Mouse (Mus musculus): ENCODE results near the gene Trio. TPM values are rescaled to one million over a fixed set of nuclear protein-coding genes. Genes with fewer than 3 reads are reported as not detected.

Trio gene
- polyA plus RNA-seq, 1 experiment = 17.5 TPM

DNA sequence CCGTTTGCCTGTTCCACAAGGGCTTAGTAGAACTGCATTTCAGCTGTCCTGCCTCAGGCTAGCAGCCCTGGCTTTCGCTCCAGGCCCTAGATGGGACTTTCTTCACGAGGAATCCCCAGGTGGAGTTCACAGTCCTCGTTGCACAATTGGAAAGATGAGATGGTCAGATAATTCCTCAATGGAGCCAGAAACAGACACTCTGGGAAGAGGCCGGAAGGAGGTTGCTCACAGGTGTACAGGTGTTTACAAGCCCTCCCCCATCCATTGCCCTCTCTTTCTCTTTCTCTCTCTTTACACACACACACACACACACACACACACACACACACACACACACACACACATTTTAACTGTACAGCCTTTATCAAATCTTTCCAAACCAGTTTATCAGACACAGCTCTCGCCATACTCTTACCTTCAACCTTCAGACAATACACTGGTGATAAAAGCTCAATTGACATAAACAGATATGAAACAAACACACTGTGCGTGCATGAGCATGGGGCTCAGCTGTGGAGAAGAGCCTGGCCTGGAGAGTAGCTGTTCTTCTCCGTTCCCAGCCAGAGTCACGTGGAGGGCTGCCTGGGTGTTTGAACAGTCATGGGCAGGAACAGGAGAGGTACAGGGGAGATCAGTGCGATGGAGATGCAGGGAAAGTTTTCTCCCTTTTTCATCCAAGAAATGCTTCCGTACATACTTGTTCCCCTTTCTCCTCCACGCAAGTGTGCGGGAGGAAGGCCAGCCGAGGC, 58.3 kb downstream of the Trio start:
- Histone ChIP-seq H3K27me3 (ENCODE audit: control insufficient read depth, insufficient read depth, low read length) (no peaks in the 10 kb centered on the region), H3K36me3 (ENCODE audit: control insufficient read depth, insufficient read depth, low read length) (no peaks in the 10 kb centered on the region), H3K27ac (ENCODE audit: insufficient read depth, low read depth, low read length) (no peak overlapping the region), H3K4me1 (ENCODE audit: control insufficient read depth, insufficient read depth, insufficient read length, low read length) (peaks cover 11% of the 10 kb centered on the region; the same call in 1 of the 2 replicates), H3K4me3 (ENCODE audit: low read depth, low read length) (no peak overlapping the region)
- WGBS = 45% methylated on average over 14 of the region's 14 CpGs
- TF ChIP-seq CTCF (IDR thresholded peaks at IDR 0.05; ENCODE audit: extremely low read depth, insufficient read length, insufficient replicate concordance, low read depth, low read length) = no peak
- TF ChIP-seq POLR2A (IDR thresholded peaks at IDR 0.05; ENCODE audit: low read depth, low read length) = no peak

DNA sequence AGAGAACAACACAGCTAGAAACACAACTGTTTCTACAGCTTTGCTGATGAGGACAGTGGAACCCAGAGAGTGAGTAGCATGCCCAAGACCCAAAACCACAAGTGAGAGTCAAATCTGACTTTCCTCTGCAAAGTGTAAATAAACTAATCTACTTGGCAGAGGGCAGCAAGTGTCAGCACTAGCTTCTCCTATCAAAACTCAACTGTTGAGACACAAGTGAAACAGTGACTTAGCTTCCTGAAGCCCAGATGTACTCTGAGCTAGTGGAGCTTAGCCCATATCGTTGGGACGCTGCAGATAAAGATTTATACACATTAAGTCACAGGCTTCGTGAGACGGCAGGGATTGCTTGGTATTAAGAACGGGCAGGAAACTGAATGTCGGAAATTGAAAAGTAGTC, 60.8 kb downstream of the Trio start:
- 31% methylated on average over 6 of the region's 6 CpGs for WGBS
- no peak overlapping the region for H3K4me3 ChIP-seq (ENCODE audit: low read depth, low read length)
- H3K27ac ChIP-seq (ENCODE audit: insufficient read depth, low read depth, low read length) = no peak overlapping the region
- H3K4me1 ChIP-seq (ENCODE audit: control insufficient read depth, insufficient read depth, insufficient read length, low read length) = peaks cover 16% of the 10 kb centered on the region; the same call in 1 of the 2 replicates
- H3K36me3 ChIP-seq (ENCODE audit: control insufficient read depth, insufficient read depth, low read length) = no peaks in the 10 kb centered on the region
- H3K27me3 ChIP-seq (ENCODE audit: control insufficient read depth, insufficient read depth, low read length) = no peaks in the 10 kb centered on the region
- TF ChIP-seq POLR2A (IDR thresholded peaks at IDR 0.05; ENCODE audit: low read depth, low read length) = no peak
- TF ChIP-seq CTCF (IDR thresholded peaks at IDR 0.05; ENCODE audit: extremely low read depth, insufficient read length, insufficient replicate concordance, low read depth, low read length) = no peak

DNA sequence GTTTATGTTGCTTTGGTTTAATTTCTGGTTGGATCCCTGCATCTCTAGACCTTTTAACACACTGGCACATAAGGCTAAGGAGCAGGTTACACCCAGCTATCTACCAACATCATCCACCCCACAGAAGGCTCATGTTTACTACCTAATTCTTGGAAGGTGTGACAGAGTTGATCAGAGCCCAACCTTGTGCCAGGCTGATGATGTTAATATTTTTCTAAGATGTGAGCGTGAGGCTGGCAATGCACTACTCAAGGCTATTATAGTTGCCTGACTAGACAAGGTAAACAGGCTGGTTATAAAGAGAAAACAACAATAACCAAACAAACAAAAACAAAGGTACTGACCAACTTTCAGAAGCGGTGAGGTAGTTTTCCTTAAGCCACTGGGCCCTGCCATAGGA, 62.1 kb downstream of the Trio start:
- no peaks in the 10 kb centered on the region for H3K36me3 ChIP-seq (ENCODE audit: control insufficient read depth, insufficient read depth, low read length)
- no peaks in the 10 kb centered on the region for H3K27me3 ChIP-seq (ENCODE audit: control insufficient read depth, insufficient read depth, low read length)
- WGBS = 89% methylated on average over 2 of the region's 2 CpGs
- H3K27ac ChIP-seq (ENCODE audit: insufficient read depth, low read depth, low read length) = no peak overlapping the region
- TF ChIP-seq CTCF (IDR thresholded peaks at IDR 0.05; ENCODE audit: extremely low read depth, insufficient read length, insufficient replicate concordance, low read depth, low read length) (no peak), POLR2A (IDR thresholded peaks at IDR 0.05; ENCODE audit: low read depth, low read length) (no peak)
- H3K4me3 ChIP-seq (ENCODE audit: low read depth, low read length) = no peak overlapping the region
- H3K4me1 ChIP-seq (ENCODE audit: control insufficient read depth, insufficient read depth, insufficient read length, low read length) = peaks cover 16% of the 10 kb centered on the region; the same call in 1 of the 2 replicates

DNA sequence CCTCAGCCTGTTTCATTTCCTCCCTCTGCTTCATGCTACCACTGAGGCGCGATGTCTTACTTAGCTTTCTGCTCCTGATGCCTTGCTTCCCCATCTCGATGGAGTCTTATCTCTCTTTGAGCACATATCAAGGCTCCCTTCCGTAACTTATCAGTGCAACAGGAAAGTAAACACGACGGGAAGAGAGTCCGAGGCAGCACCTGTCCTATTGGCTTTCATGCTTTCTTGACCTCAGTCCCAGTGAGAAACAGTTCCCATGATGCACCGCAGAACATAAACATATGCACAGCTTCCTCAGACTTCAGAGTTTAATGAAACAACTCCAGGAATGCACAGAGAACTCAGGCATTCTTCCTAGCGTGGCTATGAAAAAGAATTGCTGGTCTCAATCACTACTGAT, 65.0 kb downstream of the Trio start:
- H3K4me1 ChIP-seq (ENCODE audit: control insufficient read depth, insufficient read depth, insufficient read length, low read length) = peaks cover 5% of the 10 kb centered on the region; the same call in 1 of the 2 replicates
- H3K27me3 ChIP-seq (ENCODE audit: control insufficient read depth, insufficient read depth, low read length) = no peaks in the 10 kb centered on the region
- WGBS = 12% methylated on average over 9 of the region's 9 CpGs
- H3K36me3 ChIP-seq (ENCODE audit: control insufficient read depth, insufficient read depth, low read length) = no peaks in the 10 kb centered on the region
- TF ChIP-seq CTCF (IDR thresholded peaks at IDR 0.05; ENCODE audit: extremely low read depth, insufficient read length, insufficient replicate concordance, low read depth, low read length) (no peak), POLR2A (IDR thresholded peaks at IDR 0.05; ENCODE audit: low read depth, low read length) (no peak)
- H3K4me3 ChIP-seq (ENCODE audit: low read depth, low read length) = no peak overlapping the region
- no peak overlapping the region for H3K27ac ChIP-seq (ENCODE audit: insufficient read depth, low read depth, low read length)

DNA sequence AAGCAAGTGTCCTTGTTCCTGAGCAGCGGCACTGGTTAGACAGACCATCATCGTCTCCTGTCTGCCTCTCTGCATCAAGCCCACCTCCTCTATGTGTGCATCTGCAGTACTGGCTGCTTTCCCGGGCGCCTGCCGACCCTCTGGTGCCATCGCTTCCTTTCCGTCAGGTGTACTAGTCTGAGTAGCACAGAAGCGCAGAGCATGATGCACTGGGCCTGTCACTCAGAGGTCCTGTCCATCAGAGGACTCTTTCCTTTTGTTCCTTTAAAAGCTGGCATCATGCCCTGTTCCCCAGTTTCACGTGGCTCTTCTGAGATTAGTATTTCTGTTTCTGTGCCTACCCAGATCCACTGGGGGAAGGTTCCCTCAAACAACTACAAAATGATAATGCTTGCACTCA, 67.8 kb downstream of the Trio start:
- Histone ChIP-seq H3K36me3 (ENCODE audit: control insufficient read depth, insufficient read depth, low read length) (no peaks in the 10 kb centered on the region), H3K4me3 (ENCODE audit: low read depth, low read length) (no peak overlapping the region), H3K4me1 (ENCODE audit: control insufficient read depth, insufficient read depth, insufficient read length, low read length) (peaks cover 5% of the 10 kb centered on the region; the same call in 1 of the 2 replicates), H3K27me3 (ENCODE audit: control insufficient read depth, insufficient read depth, low read length) (no peaks in the 10 kb centered on the region), H3K27ac (ENCODE audit: insufficient read depth, low read depth, low read length) (no peak overlapping the region)
- WGBS = 82% methylated on average over 9 of the region's 9 CpGs
- no peak for TF ChIP-seq CTCF (IDR thresholded peaks at IDR 0.05; ENCODE audit: extremely low read depth, insufficient read length, insufficient replicate concordance, low read depth, low read length)
- no peak for TF ChIP-seq POLR2A (IDR thresholded peaks at IDR 0.05; ENCODE audit: low read depth, low read length)

DNA sequence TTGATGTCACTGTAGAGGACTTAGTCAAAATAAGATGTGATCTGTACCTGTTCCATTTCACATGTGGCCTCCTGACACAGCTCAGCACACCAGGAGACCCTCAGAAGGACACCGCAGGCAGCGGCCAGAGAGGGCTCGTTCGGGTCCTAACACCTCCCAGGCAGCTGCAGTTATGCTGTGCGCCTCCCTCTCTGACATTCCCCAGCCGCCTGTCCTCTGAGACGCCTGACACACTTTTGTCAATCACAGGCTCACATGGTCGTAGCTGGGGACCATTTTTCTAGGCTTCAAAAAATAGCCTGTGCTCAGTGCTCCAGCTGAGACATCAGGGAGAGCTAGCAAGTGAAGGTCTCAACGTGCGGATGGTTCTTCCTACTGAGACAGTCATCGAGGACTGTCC, 70.0 kb downstream of the Trio start:
- H3K4me1 ChIP-seq (ENCODE audit: control insufficient read depth, insufficient read depth, insufficient read length, low read length) = peaks cover 4% of the 10 kb centered on the region; the same call in 1 of the 2 replicates
- H3K36me3 ChIP-seq (ENCODE audit: control insufficient read depth, insufficient read depth, low read length) = no peaks in the 10 kb centered on the region
- 83% methylated on average over 11 of the region's 11 CpGs for WGBS
- no peak overlapping the region for H3K27ac ChIP-seq (ENCODE audit: insufficient read depth, low read depth, low read length)
- no peaks in the 10 kb centered on the region for H3K27me3 ChIP-seq (ENCODE audit: control insufficient read depth, insufficient read depth, low read length)
- TF ChIP-seq POLR2A (IDR thresholded peaks at IDR 0.05; ENCODE audit: low read depth, low read length) = no peak
- no peak for TF ChIP-seq CTCF (IDR thresholded peaks at IDR 0.05; ENCODE audit: extremely low read depth, insufficient read length, insufficient replicate concordance, low read depth, low read length)
- H3K4me3 ChIP-seq (ENCODE audit: low read depth, low read length) = no peak overlapping the region

DNA sequence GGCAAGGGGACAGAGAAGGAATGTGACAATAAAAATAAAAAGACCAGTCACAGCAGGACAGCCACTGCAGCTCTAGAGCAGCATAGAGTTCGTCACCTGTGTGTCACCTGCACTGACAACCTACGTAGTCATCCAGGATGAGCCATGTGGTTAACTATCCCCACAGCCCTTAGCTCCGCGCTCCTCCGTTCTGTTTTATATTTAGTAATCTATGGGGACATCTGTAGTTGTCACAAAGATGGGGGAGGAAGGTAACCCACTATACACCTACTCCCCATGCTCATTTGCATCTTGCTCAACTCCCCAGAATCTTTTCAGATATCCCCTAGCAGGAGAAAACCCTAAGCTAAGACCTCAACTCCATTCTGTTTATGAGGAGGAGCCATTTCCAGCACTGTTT, 71.3 kb downstream of the Trio start:
- no peaks in the 10 kb centered on the region for H3K4me1 ChIP-seq (ENCODE audit: control insufficient read depth, insufficient read depth, insufficient read length, low read length)
- WGBS = 88% methylated on average over 5 of the region's 5 CpGs
- no peak overlapping the region for H3K27ac ChIP-seq (ENCODE audit: insufficient read depth, low read depth, low read length)
- H3K27me3 ChIP-seq (ENCODE audit: control insufficient read depth, insufficient read depth, low read length) = no peaks in the 10 kb centered on the region
- H3K4me3 ChIP-seq (ENCODE audit: low read depth, low read length) = no peak overlapping the region
- TF ChIP-seq CTCF (IDR thresholded peaks at IDR 0.05; ENCODE audit: extremely low read depth, insufficient read length, insufficient replicate concordance, low read depth, low read length) (no peak), POLR2A (IDR thresholded peaks at IDR 0.05; ENCODE audit: low read depth, low read length) (no peak)
- H3K36me3 ChIP-seq (ENCODE audit: control insufficient read depth, insufficient read depth, low read length) = no peaks in the 10 kb centered on the region
